Mouse (Mus musculus) liver, adult 2 months (tissue): ENCODE data around the gene 4930503B20Rik.

Experiments
- CTCF ChIP-seq: fragments of 200-500 bp; IDR thresholded peaks from 2 replicates; pipeline ENCODE4 v1.5.1; 2011; ENCODE audit warnings: low read depth, low read length, control low read depth
- POLR2A ChIP-seq: fragments of 200-500 bp; IDR thresholded peaks from 2 replicates; pipeline ENCODE4 v1.6.1; 2011; ENCODE audit warnings: low read length, control low read depth; ENCODE audit not compliant: insufficient read depth; ENCODE audit errors: extremely low read depth

- TF ChIP-seq CTCF (no peak), POLR2A (no peak)
These were observed 29.5 kb upstream of the 4930503B20Rik start for GRCm38 (mm10) chr3:146680625-146681024.
